Mouse (Mus musculus): Measurements from ENCODE around the gene Zbtb41.

The Zbtb41 gene

GRCm38 (mm10) chr1:139478898-139479297, 56.8 kb downstream of the Zbtb41 start:
- no peak for DNase-seq (ENCODE audit: low spot score in 2 of 2)

- no peak for DNase-seq (ENCODE audit: low spot score in 2 of 2)
Observed at GRCm38 (mm10) chr1:139480246-139480645, 58.2 kb downstream of the Zbtb41 start.

- DNase-seq (ENCODE audit: low spot score in 2 of 2): peak in 1 of 2 experiments; percentile 1
Observed at GRCm38 (mm10) chr1:139481146-139481545, 59.1 kb downstream of the Zbtb41 start.

- no peak for DNase-seq (ENCODE audit: low spot score in 2 of 2)
Observed at GRCm38 (mm10) chr1:139494630-139495029, 72.5 kb downstream of the Zbtb41 start.

GRCm38 (mm10) chr1:139495408-139495807, 73.3 kb downstream of the Zbtb41 start:
- DNase-seq (ENCODE audit: low spot score in 2 of 2): no peak

- DNase-seq (ENCODE audit: low spot score in 2 of 2): no peak
Observed at GRCm38 (mm10) chr1:139496212-139496611, 74.1 kb downstream of the Zbtb41 start.

- no peak for DNase-seq (ENCODE audit: low spot score in 2 of 2)
Observed at GRCm38 (mm10) chr1:139499751-139500150, 77.7 kb downstream of the Zbtb41 start.

- DNase-seq (ENCODE audit: low spot score in 2 of 2): no peak
Observed at GRCm38 (mm10) chr1:139501258-139501752, 79.2 kb downstream of the Zbtb41 start, which contains the start of gene F13b. Gene F13b, plus strand, starts transcription at chr1:139501702.
